In genomic region chrX:140542474-140542845, GRCm38 (mm10) we compare ENCODE assay signal across 8 mouse cellular contexts. TPM values are rescaled to one million over a fixed set of nuclear protein-coding genes. Genes with fewer than 3 reads are reported as not detected.
DNase-seq lines count a peak whose midpoint lies in the region; ATAC-seq and TF ChIP-seq lines count a peak whose summit lies in the region.

No protein-coding gene starts in this region.

- 16% methylated on average over 21 of the region's 21 CpGs for WGBS in embryonic facial prominence, embryonic 11.5 days
- 13% methylated on average over 21 of the region's 21 CpGs for WGBS in heart, postnatal 0 days
- WGBS in macrophage (ENCODE audit: missing documents): 26% methylated on average over 8 of the region's 21 CpGs

- H3K4me1 ChIP-seq in embryonic facial prominence, embryonic 11.5 days (ENCODE audit: control insufficient read depth, insufficient read depth, low read length): no peaks in the 10 kb centered on the region
- H3K4me1 ChIP-seq in heart, postnatal 0 days (ENCODE audit: control insufficient read depth, insufficient read depth): 0 out of 2 replicates have a peak, but pooled peaks cover 13% of the 10 kb centered on the region

- peak overlapping the region; percentile 58 for H3K4me2 ChIP-seq in embryonic facial prominence, embryonic 11.5 days (ENCODE audit: low read depth, low read length)
- peak overlapping the region; percentile 75 for H3K4me2 ChIP-seq in heart, postnatal 0 days (ENCODE audit: low read depth, low read length)

- H3K4me3 ChIP-seq in embryonic facial prominence, embryonic 11.5 days (ENCODE audit: low read depth, low read length): peak overlapping the region; percentile 50
- peak overlapping the region; percentile 62 for H3K4me3 ChIP-seq in heart, postnatal 0 days (ENCODE audit: low read depth, low read length)
- peak overlapping the region; percentile 67 for H3K4me3 ChIP-seq in macrophage (ENCODE audit: inconsistent target)

- no peaks in the 10 kb centered on the region for H3K9me3 ChIP-seq in embryonic facial prominence, embryonic 11.5 days (replicated peaks; ENCODE audit: control insufficient read depth, low read length)
- H3K9me3 ChIP-seq in heart, postnatal 0 days (replicated peaks; ENCODE audit: control insufficient read depth, low read length): no peaks in the 10 kb centered on the region

- DNase-seq in cerebellum, adult 8-10 months: no peak
- DNase-seq in ZHBTc4 (ENCODE audit: low read depth, low spot score): peak; percentile 23
- peak; percentile 63 for DNase-seq in embryonic facial prominence, embryonic 11.5 days (ENCODE audit: low spot score)
- DNase-seq in heart, postnatal 0 days (ENCODE audit: low spot score): no peak
- DNase-seq in layer of hippocampus, postnatal 10 days (ENCODE audit: low spot score in 2 of 2): peak; percentile 38 to 54
- DNase-seq in retina, postnatal 7 days (ENCODE audit: low read depth, low spot score): peak; percentile 23

- peak; percentile 51 for ATAC-seq in cerebellum, adult (ENCODE audit: insufficient number of reproducible peaks, low FRiP score, low TSS enrichment)
- ATAC-seq in embryonic facial prominence, embryonic 11.5 days (replicated peaks; ENCODE audit: insufficient number of reproducible peaks, low FRiP score, low TSS enrichment, low read depth): peak; percentile 93
- peak; percentile 75 for ATAC-seq in heart, postnatal 0 days (ENCODE audit: insufficient read depth, low read depth)

- peaks cover 3% of the 10 kb centered on the region; the same call in 1 of the 2 replicates for H3K27me3 ChIP-seq in embryonic facial prominence, embryonic 11.5 days (ENCODE audit: control insufficient read depth, insufficient read depth, low read length)
- H3K27me3 ChIP-seq in heart, postnatal 0 days (ENCODE audit: control insufficient read depth, insufficient read depth, low read length): no peaks in the 10 kb centered on the region

- peaks cover 36% of the 10 kb centered on the region for H3K79me2 ChIP-seq in macrophage (ENCODE audit: inconsistent target)

- H3K36me3 ChIP-seq in embryonic facial prominence, embryonic 11.5 days (replicated peaks; ENCODE audit: control insufficient read depth, insufficient read depth, low read depth, low read length): no peaks in the 10 kb centered on the region
- H3K36me3 ChIP-seq in heart, postnatal 0 days (replicated peaks; ENCODE audit: control insufficient read depth, insufficient read depth, low read length): no peaks in the 10 kb centered on the region
- no peaks in the 10 kb centered on the region for H3K36me3 ChIP-seq in macrophage (ENCODE audit: inconsistent target)

- peak overlapping the region; percentile 77 for H3K9ac ChIP-seq in embryonic facial prominence, embryonic 11.5 days (replicated peaks; ENCODE audit: low read length)
- H3K9ac ChIP-seq in heart, postnatal 0 days (replicated peaks; ENCODE audit: low read depth, low read length): peak overlapping the region; percentile 80

- TF ChIP-seq CTCF in heart, postnatal 0 days (IDR thresholded peaks at IDR 0.05; ENCODE audit: low read depth): no peak

- peak overlapping the region; percentile 73 for H3K27ac ChIP-seq in embryonic facial prominence, embryonic 11.5 days (replicated peaks; ENCODE audit: low read depth, low read length)
- peak overlapping the region; percentile 93 for H3K27ac ChIP-seq in heart, postnatal 0 days (ENCODE audit: low read depth)
- H3K27ac ChIP-seq in macrophage: peak overlapping the region; percentile 88

- no peak for TF ChIP-seq EP300 in heart, postnatal 0 days (IDR thresholded peaks at IDR 0.05; ENCODE audit: low read depth)

RNA-seq across cellular contexts. Expression of gene Tsc22d3, which starts 58.0 kb away (rescaled TPM):
- polyA plus RNA-seq in embryonic facial prominence, embryonic 11.5 days (2014; fragmentation: Nextera tagmentation; extraction: Ambion mirVana): 137 and 141 TPM in 2 replicates
- total RNA-seq in heart, postnatal 0 days (2014; rRNA removed; ENCODE audit: low replicate concordance): 187 and 240 TPM in 2 replicates
- 165 and 172 TPM in 2 replicates for polyA plus RNA-seq in heart, postnatal 0 days (2015; fragmentation: Nextera tagmentation; extraction: Ambion mirVana)
- 10 to 100 TPM; 66.0 to 76.4 TPM for total RNA-seq in layer of hippocampus, postnatal 10 days (2021)
- total RNA-seq in macrophage (2018; cell fraction: chromatin; rRNA removed): 10 to 100 TPM in 23 of 26 experiments, 1 to 10 TPM in 3; 6.5 to 71.1 (median 30.2) TPM
- 100 to 1,000 TPM in 15 of 26 experiments, 10 to 100 TPM in 11; 39.5 to 154 (median 116) TPM for total RNA-seq in macrophage (2018; cell fraction: cytosol; rRNA removed)
- 100 to 1,000 TPM in 8 of 26 experiments, 10 to 100 TPM in 18; 16.0 to 160 (median 74.9) TPM for total RNA-seq in macrophage (2018; cell fraction: nucleus; rRNA removed)
- 57.2 to 142 TPM (median 72.7 TPM) in 3 replicates for polyA plus RNA-seq in macrophage (2018)

Comparison
In these comparisons a context has a peak if more than half of its experiments do, and no peak if none do; other contexts are left out.
1. DNase-seq: peak in ZHBTc4 (single experiment), embryonic facial prominence, embryonic 11.5 days (single experiment), layer of hippocampus, postnatal 10 days (2 of 2) and retina, postnatal 7 days (single experiment); none in cerebellum, adult 8-10 months (single experiment) and heart, postnatal 0 days (single experiment).
2. Peak in every context shown above with its lines, with median percentiles within 50 percentile points of each other: ATAC-seq, H3K27ac ChIP-seq and H3K4me3 ChIP-seq.